Mouse (Mus musculus) CH12.LX (cell line): ENCODE measurements around the gene Cacna2d1. TPM values are rescaled to one million over a fixed set of nuclear protein-coding genes. Genes with fewer than 3 reads are reported as not detected.

Experiments used
- DNase-seq: peaks from one replicate; pipeline ENCODE4 v3.0.0-alpha.2; 2013; ENCODE audit errors: extremely low read depth
- H3K27ac ChIP-seq: 2 replicates; pipeline ENCODE4 v1.5.1; 2012; ENCODE audit warnings: low read depth, mild to moderate bottlenecking, control low read depth, moderate library complexity; ENCODE audit not compliant: insufficient read depth
- H3K27me3 ChIP-seq: replicated peaks from 2 replicates; pipeline ENCODE3; 2012; ENCODE audit warnings: inconsistent platforms
- H3K36me3 ChIP-seq, 2 experiments: replicated peaks in 1 of 2; 2 replicates each; pipeline versions ENCODE3 to v1.6.1; 2012; ENCODE audit warnings: inconsistent platforms in 1 of 2, low read length in 1 of 2, mild to moderate bottlenecking in 1 of 2, mixed read lengths in 1 of 2, moderate library complexity in 1 of 2; ENCODE audit not compliant: control insufficient read depth in 1 of 2, insufficient read depth in 1 of 2
- H3K4me1 ChIP-seq, 2 experiments: 2 replicates each; pipeline ENCODE4 v1.6.1; 2012; ENCODE audit warnings: inconsistent platforms in 1 of 2, moderate library complexity in 1 of 2; ENCODE audit not compliant: insufficient read depth in 2 of 2, control insufficient read depth in 1 of 2
- H3K4me2 ChIP-seq: 2 replicates; pipeline ENCODE4 v1.6.1; 2012; ENCODE audit warnings: low read depth, mild to moderate bottlenecking, control low read depth; ENCODE audit not compliant: poor library complexity, insufficient read depth, severe bottlenecking
- H3K4me3 ChIP-seq, 3 experiments: fragments of 150-350 bp in 1 of 3; sonication (generic) in 1 of 3; replicated peaks in 1 of 3; 2 replicates each; pipeline versions ENCODE3 to v1.5.1; 2011 to 2012; ENCODE audit warnings: low read depth in 2 of 3, low read length in 2 of 3, mild to moderate bottlenecking in 2 of 3, moderate library complexity in 2 of 3, control low read depth in 1 of 3, improper control_type of control experiment in 1 of 3, inconsistent platforms in 1 of 3, mixed read lengths in 1 of 3; ENCODE audit not compliant: poor library complexity in 1 of 3
- H3K79me2 ChIP-seq: replicated peaks from 2 replicates; pipeline ENCODE4 v1.6.1; 2012; ENCODE audit warnings: mild to moderate bottlenecking, moderate library complexity; ENCODE audit not compliant: control insufficient read depth, poor library complexity, insufficient read depth, severe bottlenecking; ENCODE audit errors: extremely low read depth
- H3K9ac ChIP-seq: 2 replicates; pipeline ENCODE4 v1.6.1; 2012; ENCODE audit warnings: low read depth, mild to moderate bottlenecking, control low read depth, moderate library complexity; ENCODE audit not compliant: insufficient read depth
- H3K9me3 ChIP-seq: replicated peaks from 2 replicates; pipeline ENCODE3; 2012; ENCODE audit warnings: low read length, inconsistent platforms, mixed read lengths
- BHLHE40 ChIP-seq: IDR thresholded peaks from 2 replicates; pipeline ENCODE4 v1.6.1; 2011; ENCODE audit warnings: mild to moderate bottlenecking, low read depth, low read length, improper control_type of control experiment
- CHD1 ChIP-seq: IDR thresholded peaks from 2 replicates; pipeline ENCODE4 v1.6.1; 2012; ENCODE audit warnings: low read depth, low read length, improper control_type of control experiment, inconsistent platforms
- E2F4 ChIP-seq: IDR thresholded peaks from 2 replicates; pipeline ENCODE4 v1.6.1; 2011; ENCODE audit warnings: low read depth, low read length, improper control_type of control experiment; ENCODE audit not compliant: insufficient replicate concordance
- EP300 ChIP-seq: IDR thresholded peaks from 2 replicates; pipeline ENCODE4 v1.6.1; 2011; ENCODE audit warnings: low read length, improper control_type of control experiment
- ETS1 ChIP-seq: conservative IDR thresholded peaks from 2 replicates; pipeline ENCODE4 v1.6.1; 2012; ENCODE audit warnings: low read depth, mild to moderate bottlenecking, inconsistent platforms, low read length, improper control_type of control experiment, moderate library complexity
- GABPA ChIP-seq: IDR thresholded peaks from 2 replicates; pipeline ENCODE4 v1.6.1; 2012; ENCODE audit warnings: low read depth, low read length, improper control_type of control experiment, inconsistent platforms; ENCODE audit not compliant: insufficient replicate concordance
- JUND ChIP-seq: conservative IDR thresholded peaks from 2 replicates; pipeline ENCODE4 v1.6.1; 2011; ENCODE audit warnings: low read depth, low read length, improper control_type of control experiment
- MAFK ChIP-seq: IDR thresholded peaks from 2 replicates; pipeline ENCODE4 v1.6.1; 2011; ENCODE audit warnings: low read length, improper control_type of control experiment; ENCODE audit not compliant: insufficient replicate concordance
- MAX ChIP-seq: IDR thresholded peaks from 2 replicates; pipeline ENCODE4 v1.6.1; 2011; ENCODE audit warnings: low read length, improper control_type of control experiment
- MEF2A ChIP-seq: IDR thresholded peaks from 2 replicates; pipeline ENCODE4 v1.6.1; 2014; ENCODE audit warnings: low read depth, mild to moderate bottlenecking, inconsistent platforms, low read length, improper control_type of control experiment, borderline replicate concordance
- MXI1 ChIP-seq: IDR thresholded peaks from 2 replicates; pipeline ENCODE4 v1.6.1; 2011; ENCODE audit warnings: mild to moderate bottlenecking, low read depth, low read length, improper control_type of control experiment
- NELFE ChIP-seq: IDR thresholded peaks from 2 replicates; pipeline ENCODE4 v1.6.1; 2011; ENCODE audit warnings: low read depth, low read length, improper control_type of control experiment
- NRF1 ChIP-seq: IDR thresholded peaks from 2 replicates; pipeline ENCODE4 v1.6.1; 2014; ENCODE audit warnings: low read depth, mild to moderate bottlenecking, inconsistent platforms, low read length, improper control_type of control experiment, moderate library complexity
- PAX5 ChIP-seq: IDR thresholded peaks from 2 replicates; pipeline ENCODE4 v1.6.1; 2012; ENCODE audit warnings: low read length, inconsistent platforms, mixed read lengths
- POLR2AphosphoS2 ChIP-seq: IDR thresholded peaks from 2 replicates; pipeline ENCODE4 v1.6.1; 2011; ENCODE audit warnings: low read depth, low read length, improper control_type of control experiment
- RAD21 ChIP-seq: IDR thresholded peaks from 2 replicates; pipeline ENCODE4 v1.6.1; 2011; ENCODE audit warnings: low read depth, mild to moderate bottlenecking, low read length, improper control_type of control experiment, moderate library complexity
- TCF12 ChIP-seq: IDR thresholded peaks from 2 replicates; pipeline ENCODE4 v1.6.1; 2014; ENCODE audit warnings: low read depth, mild to moderate bottlenecking, inconsistent platforms, low read length, improper control_type of control experiment
- UBTF ChIP-seq: IDR thresholded peaks from 2 replicates; pipeline ENCODE4 v1.6.1; 2012; ENCODE audit warnings: low read depth, mild to moderate bottlenecking, inconsistent platforms, low read length, improper control_type of control experiment, moderate library complexity
- ZKSCAN1 ChIP-seq: IDR thresholded peaks from 2 replicates; pipeline ENCODE4 v1.6.1; 2012; ENCODE audit warnings: low read depth, inconsistent platforms, low read length, improper control_type of control experiment, borderline replicate concordance
- ZMIZ1 ChIP-seq: IDR thresholded peaks from 2 replicates; pipeline ENCODE4 v1.6.1; 2012; ENCODE audit warnings: low read depth, mild to moderate bottlenecking, inconsistent platforms, low read length, improper control_type of control experiment
- ZNF384 ChIP-seq: IDR thresholded peaks from 2 replicates; pipeline ENCODE4 v1.6.1; 2012; ENCODE audit warnings: low read depth, low read length, improper control_type of control experiment, inconsistent platforms
- dilution Hi-C: fragments of 300-500 bp; cut with MboI; formaldehyde crosslinking; loops from 2 replicates; pipeline ENCODE4 v1.14.3; 2020; ENCODE audit warnings: low sequenced_read_pairs; ENCODE audit not compliant: extremely low pct_unique_long_range_greater_than_20kb, extremely low pct_ligation_motif_present
- in situ Hi-C: fragments of 300-500 bp; cut with MboI; formaldehyde crosslinking; loops from 3 replicates; pipeline ENCODE4 v1.14.3; 2019; ENCODE audit warnings: low sequenced_read_pairs, low pct_ligation_motif_present, low pct_unique_long_range_greater_than_20kb, mixed read lengths
- polyA plus RNA-seq: library from polyadenylated mRNA; unstranded; fragments of >175 nt; gene quantifications from 2 replicates; pipeline ENCODE4 v1.2.1, GENCODE M21; 2012; ENCODE audit warnings: low read depth; ENCODE audit not compliant: insufficient read length
- total RNA-seq, 2 experiments: library from RNA; depleted of rRNA; stranded (reverse); fragments of 300-350 nt in 1 of 2; fragments of >200 nt in 1 of 2; gene quantifications; 2 replicates each; pipeline ENCODE4 v1.2.3; 2012 to 2014

Gene Cacna2d1
- total and polyA plus RNA-seq, 3 experiments, result 0.13 to 1.3 (median 0.28) TPM

DNA sequence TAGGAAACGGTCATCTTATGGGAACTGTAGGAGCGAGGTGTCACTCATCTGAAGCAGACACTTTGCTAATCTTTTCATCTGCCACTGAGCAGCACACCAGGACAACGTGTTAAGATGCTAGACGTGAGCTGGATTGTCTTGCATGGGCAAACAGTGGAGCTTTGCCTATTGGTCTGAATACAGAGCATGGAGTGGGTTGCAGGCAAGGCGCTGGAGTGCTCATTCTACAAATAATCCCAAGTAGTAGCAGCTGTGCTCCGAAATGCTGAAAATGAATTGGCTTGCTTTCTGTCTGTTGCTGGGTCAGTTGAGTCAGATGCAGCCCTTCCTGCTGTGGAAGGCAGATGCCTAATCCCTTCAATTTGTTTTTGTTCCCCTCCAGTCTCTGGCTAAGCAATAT is 330.9 kb downstream of the Cacna2d1 start:
- H3K27ac ChIP-seq, result no peak overlapping the region
- TF ChIP-seq TCF12, result no peak
- no peak for TF ChIP-seq MAX
- no peak for TF ChIP-seq ETS1
- no peak for TF ChIP-seq MEF2A
- no peak for TF ChIP-seq ZMIZ1
- no peak for TF ChIP-seq CHD1
- TF ChIP-seq RAD21, result no peak
- TF ChIP-seq NELFE, result no peak
- no peak for TF ChIP-seq UBTF
- dilution Hi-C loops, result no loop called here
- H3K27me3 ChIP-seq, result no peaks in the 10 kb centered on the region
- no peak overlapping the region for H3K4me3 ChIP-seq
- no peak overlapping the region for H3K9ac ChIP-seq
- H3K79me2 ChIP-seq, result no peaks in the 10 kb centered on the region
- peaks cover 12% of the 10 kb centered on the region for H3K9me3 ChIP-seq
- in situ Hi-C loops, result no loop called here
- DNase-seq, result no peak
- no peaks in the 10 kb centered on the region for H3K36me3 ChIP-seq
- no peak overlapping the region for H3K4me2 ChIP-seq
- H3K4me1 ChIP-seq, result no peaks in the 10 kb centered on the region

DNA sequence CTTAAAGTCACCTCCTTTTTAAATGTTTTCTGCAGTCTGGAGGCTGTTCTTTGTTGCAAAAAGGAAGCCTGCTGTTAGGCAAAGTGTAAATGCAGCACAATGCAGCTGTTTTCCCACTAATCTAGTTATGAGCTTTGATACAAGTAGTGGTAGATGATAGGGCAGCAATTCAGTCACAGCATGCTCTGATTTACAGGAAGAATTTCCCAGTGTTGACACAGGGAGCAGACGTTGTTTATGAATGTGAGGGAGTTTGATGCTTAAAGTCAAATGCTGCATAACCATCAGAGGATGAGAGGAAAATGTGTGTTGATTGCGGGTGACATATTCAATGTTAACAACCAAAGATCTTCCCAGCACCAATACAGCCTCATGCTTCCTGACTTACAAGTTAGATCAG is 342.6 kb downstream of the Cacna2d1 start:
- no peak for TF ChIP-seq NRF1
- TF ChIP-seq ZKSCAN1, result no peak
- TF ChIP-seq MEF2A, result no peak
- TF ChIP-seq MXI1, result no peak
- no peak for TF ChIP-seq JUND
- no peak for TF ChIP-seq GABPA
- no peak for TF ChIP-seq POLR2AphosphoS2
- TF ChIP-seq PAX5, result no peak
- no peak for TF ChIP-seq E2F4
- TF ChIP-seq TCF12, result no peak
- no peak for TF ChIP-seq ZNF384
- no peak for TF ChIP-seq MAX
- no peak for TF ChIP-seq EP300
- TF ChIP-seq BHLHE40, result no peak
- no peak for TF ChIP-seq MAFK
- dilution Hi-C loops, result no loop called here
- peaks cover 8% of the 10 kb centered on the region for H3K9me3 ChIP-seq

More for the DNA sequence above, 342.6 kb downstream of the Cacna2d1 start:
- in situ Hi-C loops, result no loop called here
- H3K9ac ChIP-seq, result no peak overlapping the region
- H3K36me3 ChIP-seq, result no peaks in the 10 kb centered on the region
- no peaks in the 10 kb centered on the region for H3K4me1 ChIP-seq
- H3K4me2 ChIP-seq, result no peak overlapping the region
- H3K27ac ChIP-seq, result no peak overlapping the region
- no peaks in the 10 kb centered on the region for H3K27me3 ChIP-seq
- no peak overlapping the region for H3K4me3 ChIP-seq
- H3K79me2 ChIP-seq, result no peaks in the 10 kb centered on the region
- no peak for DNase-seq
